Mouse (Mus musculus) ES-CJ7 (cell line): ENCODE data around the gene Shisal2b.
A peak's percentile ranks its signal among the peaks of the same experiment; 100 is the strongest.

Experiments
- DNase-seq: peaks from one replicate; pipeline ENCODE4 v3.0.0; 2011; ENCODE audit warnings: low read depth, low spot score

Gene Shisal2b

DNA sequence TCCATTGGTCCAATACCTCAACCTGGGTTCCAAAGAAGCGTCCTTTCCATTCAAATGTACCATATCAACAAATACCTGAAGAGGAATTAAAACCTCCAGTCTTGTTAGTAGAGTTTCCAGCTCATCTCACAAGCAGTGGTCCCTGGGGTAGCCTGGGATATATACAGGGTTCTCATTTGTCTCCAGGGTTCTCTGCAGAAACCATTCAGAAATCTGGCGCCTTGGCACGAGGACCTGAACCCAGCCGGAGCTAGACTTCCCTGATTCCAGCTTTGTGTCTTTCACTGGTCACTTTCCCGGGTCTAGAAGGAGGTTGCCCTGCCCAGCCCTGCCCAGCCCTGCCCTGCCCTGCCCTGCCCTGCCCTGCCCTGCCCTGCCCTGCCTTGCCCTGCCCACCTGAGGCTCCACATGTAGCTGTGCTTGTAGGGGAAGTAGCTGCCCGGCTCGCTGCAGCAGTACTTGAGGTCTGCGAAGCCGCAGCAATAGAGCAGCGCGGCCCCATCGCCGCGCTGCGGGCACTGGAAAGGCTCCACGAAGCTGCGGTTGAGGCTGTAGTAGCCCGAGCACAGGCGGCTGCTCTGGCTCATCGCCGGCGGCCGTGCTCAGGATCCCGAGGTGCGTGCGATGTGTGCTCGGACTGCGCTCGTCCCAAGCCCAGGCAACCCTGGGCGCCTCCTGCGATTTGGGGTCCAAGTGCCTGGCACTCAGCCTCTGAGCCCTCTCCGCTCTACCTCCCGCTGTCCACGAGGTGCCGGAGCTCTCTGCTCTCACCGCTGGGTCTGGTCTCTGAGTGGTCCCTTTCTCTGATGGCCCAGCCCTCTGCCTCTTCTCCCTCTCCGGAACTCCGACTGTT is at the start of gene Shisal2b:
Shisal2b (minus strand) TSS at position 767 of the 853 bp plus-strand sequence.
- DNase-seq = no peak

DNA sequence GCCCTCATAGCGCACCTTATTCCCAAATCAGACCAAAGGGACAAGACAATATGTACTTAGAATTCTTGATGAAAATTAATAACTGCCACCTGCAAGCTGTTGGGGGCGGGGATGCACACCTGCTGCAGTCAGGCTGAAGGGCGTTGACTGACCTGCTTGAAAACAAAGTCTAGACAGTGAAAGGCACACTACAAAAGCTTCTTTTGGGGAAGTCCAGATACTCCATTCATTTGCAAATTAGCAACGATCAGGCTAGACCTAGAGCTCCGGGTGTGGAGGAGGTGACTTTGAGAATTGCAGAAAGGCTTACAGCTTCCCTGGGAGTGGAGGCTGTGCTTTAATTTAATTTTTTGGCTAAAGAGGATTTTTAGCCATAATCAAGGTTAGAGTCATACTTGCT is 47.9 kb upstream of the Shisal2b start:
- DNase-seq = peak; percentile 98

- DNase-seq = peak; percentile 72
Measured at GRCm38 (mm10) chr13:104911006-104911405, 47.3 kb upstream of the Shisal2b start.

DNA sequence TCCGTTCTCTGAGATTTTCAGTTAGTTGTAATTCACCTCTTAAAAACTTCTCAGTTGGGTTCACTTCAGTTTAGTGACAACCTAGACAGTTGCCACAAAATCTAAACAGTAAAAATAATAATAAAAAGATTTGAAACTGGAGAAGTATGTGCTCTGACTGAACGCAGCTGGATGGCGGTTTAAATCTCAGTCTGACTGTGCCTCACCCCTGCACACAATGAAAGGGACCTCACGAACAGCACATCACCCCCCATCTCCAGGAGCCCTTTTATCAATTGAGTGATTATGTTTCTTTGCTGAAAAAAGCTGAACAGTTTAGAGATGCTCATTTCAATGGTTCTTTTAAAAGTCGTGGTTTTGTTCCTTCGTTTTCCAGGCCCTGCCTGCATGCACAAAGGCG is 45.0 kb upstream of the Shisal2b start:
- DNase-seq = no peak

- DNase-seq = no peak
Measured at GRCm38 (mm10) chr13:104894771-104895170, 31.1 kb upstream of the Shisal2b start.

- no peak for DNase-seq
Measured at GRCm38 (mm10) chr13:104892337-104892736, 28.6 kb upstream of the Shisal2b start.

- no peak for DNase-seq
Measured at GRCm38 (mm10) chr13:104886308-104887032, 22.8 kb upstream of the Shisal2b start.

GRCm38 (mm10) chr13:104883566-104884249 is 20.0 kb upstream of the Shisal2b start:
- DNase-seq = no peak

- DNase-seq = no peak
Measured at GRCm38 (mm10) chr13:104878508-104878907, 14.8 kb upstream of the Shisal2b start.

- DNase-seq = no peak
Measured at GRCm38 (mm10) chr13:104869907-104870306, 6.2 kb upstream of the Shisal2b start.

- DNase-seq = no peak
Measured at GRCm38 (mm10) chr13:104866726-104867125, 3.0 kb upstream of the Shisal2b start.

DNA sequence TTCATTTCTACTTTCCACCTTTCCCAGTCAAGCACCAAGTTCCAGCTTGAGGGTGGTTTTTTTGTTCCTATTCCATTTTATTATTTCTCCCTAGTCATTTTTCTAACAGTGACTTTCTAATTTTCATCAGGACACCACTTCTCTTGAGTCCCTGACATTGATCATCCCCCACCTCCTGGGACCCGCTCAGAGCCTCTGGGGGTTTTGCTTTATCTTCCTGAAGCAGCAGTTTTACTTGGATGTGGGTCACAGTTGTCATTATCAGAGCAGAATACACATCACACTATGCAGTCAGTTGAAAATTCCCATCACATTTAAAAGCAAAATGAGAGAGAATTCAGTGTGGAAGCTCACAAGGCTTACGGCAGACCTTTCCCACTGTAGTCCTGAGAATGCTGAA is 10.0 kb downstream of the Shisal2b start:
- no peak for DNase-seq

GRCm38 (mm10) chr13:104843295-104844089 is 20.2 kb downstream of the Shisal2b start:
- no peak for DNase-seq

GRCm38 (mm10) chr13:104841937-104842336 is 21.8 kb downstream of the Shisal2b start:
- DNase-seq = no peak

DNA sequence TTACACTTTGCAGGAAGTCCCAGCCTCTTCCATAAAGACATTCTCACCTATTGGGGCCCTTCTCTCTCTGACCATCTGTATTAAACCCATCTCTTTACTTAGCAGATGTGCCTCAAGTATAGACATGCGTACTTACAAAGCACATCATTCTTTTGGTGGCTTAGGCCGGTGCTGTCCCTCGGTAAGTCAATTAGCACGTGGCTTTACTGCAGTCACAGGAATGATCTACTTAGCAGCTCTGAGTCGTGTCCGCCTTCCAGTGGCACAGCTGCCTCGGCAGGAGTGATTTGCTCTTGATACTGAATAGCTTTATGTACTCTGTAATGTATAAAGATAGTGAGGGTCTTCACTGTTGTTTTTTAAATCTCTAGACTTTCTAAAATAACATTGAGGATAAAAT is 26.1 kb downstream of the Shisal2b start:
- DNase-seq = no peak

- no peak for DNase-seq
Measured at GRCm38 (mm10) chr13:104832811-104833210, 30.9 kb downstream of the Shisal2b start.

GRCm38 (mm10) chr13:104825470-104825869 is 38.2 kb downstream of the Shisal2b start:
- no peak for DNase-seq

GRCm38 (mm10) chr13:104822411-104822838 is 41.3 kb downstream of the Shisal2b start:
- peak; percentile 27 for DNase-seq

DNA sequence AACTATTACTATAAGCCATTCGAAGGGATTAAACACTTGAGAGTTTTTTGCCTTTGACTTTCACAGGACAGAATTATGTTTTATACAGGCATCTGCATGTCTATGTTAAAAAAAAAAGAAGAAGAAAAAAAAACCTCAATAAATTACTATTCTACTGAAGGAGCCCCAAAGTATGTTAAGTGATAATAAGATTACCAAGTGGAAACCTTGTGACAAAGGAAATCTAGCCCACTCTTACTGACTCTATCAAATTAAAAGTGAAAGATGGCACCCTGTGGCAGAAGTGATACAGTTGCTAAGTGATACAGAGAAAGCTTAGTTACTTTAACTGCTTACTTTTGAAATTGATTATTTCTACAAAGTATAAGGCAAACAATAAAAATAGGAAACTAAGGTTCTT is 41.8 kb downstream of the Shisal2b start:
- no peak for DNase-seq

DNA sequence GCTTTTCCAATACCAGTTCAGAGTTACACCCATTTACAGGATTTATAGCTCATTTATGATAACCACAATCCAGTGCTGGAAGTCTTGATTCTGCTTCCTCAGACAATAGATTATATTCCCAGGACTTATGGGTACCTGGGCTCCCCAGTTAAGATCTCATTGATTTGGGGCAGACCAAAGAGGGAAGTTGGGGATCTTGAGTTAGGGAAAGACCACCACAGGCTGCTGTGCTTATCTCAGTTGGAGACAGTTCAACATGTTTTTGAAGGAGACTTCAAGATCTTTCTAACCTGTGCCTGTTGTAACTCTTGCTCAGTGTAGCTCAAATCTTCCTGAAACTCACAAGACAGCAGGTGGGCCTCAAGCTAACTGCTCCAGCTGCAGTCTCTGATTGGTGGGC is 42.5 kb downstream of the Shisal2b start:
- DNase-seq = no peak

DNA sequence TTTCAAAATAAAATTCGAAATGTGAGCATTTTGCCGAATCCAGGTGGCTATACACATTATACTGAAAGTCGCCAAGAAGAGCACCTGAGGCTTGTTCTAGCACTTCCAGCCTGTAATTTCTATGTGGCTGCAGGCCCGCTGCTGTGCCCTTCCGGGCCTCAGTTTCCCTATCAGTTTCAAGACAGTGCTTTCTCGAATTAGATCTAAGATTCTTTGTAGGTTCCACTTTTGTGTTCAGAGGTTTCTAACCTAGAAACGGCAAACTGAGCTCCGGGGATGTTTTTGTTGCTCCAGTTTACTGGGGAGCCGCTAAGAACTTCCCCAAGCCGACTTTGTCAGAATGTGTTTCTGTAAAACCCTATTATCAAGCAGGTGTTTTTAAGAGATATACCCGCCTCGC is 46.0 kb downstream of the Shisal2b start:
- no peak for DNase-seq
